Mouse (Mus musculus): Measurements from ENCODE around the gene Cgref1. TPM values are rescaled to one million over a fixed set of nuclear protein-coding genes. Genes with fewer than 3 reads are reported as not detected.

The Cgref1 gene
- polyA plus RNA-seq, 1 experiment from 2014 or later = 38.1 TPM

- Histone ChIP-seq H3K4me2 (peak within 1 kb of the TSS; percentile 77), H3K4me1 (replicated peaks) (peaks cover 25% of the 10 kb centered on the region), H3K36me3 (peaks cover 30% of the 10 kb centered on the region), H3K9ac (peak within 1 kb of the TSS; percentile 91), H3K9me3 (no peaks in the 10 kb centered on the region), H3K4me3 (peak within 1 kb of the TSS; percentile 84), H3K27me3 (no peaks in the 10 kb centered on the region), H3K27ac (replicated peaks) (peak within 1 kb of the TSS; percentile 98)
- ATAC-seq (ENCODE audit: low read depth) = peak; percentile 95
- under 1% methylated on average over 32 of the region's 42 CpGs for WGBS
Observed at GRCm38 (mm10) chr5:30888337-30889087, 56.9 kb downstream of the Cgref1 start, which contains the start of gene Agbl5. Agbl5 (plus strand) TSS chr5:30888694.

GRCm38 (mm10) chr5:30887858-30888336 is 57.5 kb downstream of the Cgref1 start:
- Histone ChIP-seq H3K9ac (peak overlapping the region; percentile 79), H3K4me2 (peak overlapping the region; percentile 77), H3K36me3 (peaks cover 24% of the 10 kb centered on the region), H3K4me3 (peak overlapping the region; percentile 84), H3K4me1 (replicated peaks) (peaks cover 25% of the 10 kb centered on the region), H3K27ac (replicated peaks) (peak overlapping the region; percentile 98), H3K9me3 (no peaks in the 10 kb centered on the region), H3K27me3 (no peaks in the 10 kb centered on the region)
- ATAC-seq (ENCODE audit: low read depth) = peak; percentile 90
- under 1% methylated on average over 28 of the region's 28 CpGs for WGBS

GRCm38 (mm10) chr5:30887331-30887761 is 58.0 kb downstream of the Cgref1 start:
- Histone ChIP-seq H3K4me3 (peak overlapping the region; percentile 84), H3K9ac (peak overlapping the region; percentile 79), H3K36me3 (peaks cover 18% of the 10 kb centered on the region), H3K9me3 (no peaks in the 10 kb centered on the region), H3K27ac (replicated peaks) (peak overlapping the region; percentile 98), H3K4me2 (peak overlapping the region; percentile 77), H3K27me3 (no peaks in the 10 kb centered on the region), H3K4me1 (replicated peaks) (peaks cover 25% of the 10 kb centered on the region)
- under 1% methylated on average over 19 of the region's 19 CpGs for WGBS
- ATAC-seq (ENCODE audit: low read depth) = peak; percentile 49

- WGBS = 36% methylated on average over 5 of the region's 5 CpGs
- ATAC-seq (ENCODE audit: low read depth) = no peak
- Histone ChIP-seq H3K27me3 (no peaks in the 10 kb centered on the region), H3K9me3 (no peaks in the 10 kb centered on the region), H3K36me3 (peaks cover 12% of the 10 kb centered on the region), H3K4me3 (peak overlapping the region; percentile 84), H3K4me1 (replicated peaks) (peaks cover 25% of the 10 kb centered on the region), H3K27ac (replicated peaks) (peak overlapping the region; percentile 98), H3K4me2 (peak overlapping the region; percentile 77), H3K9ac (peak overlapping the region; percentile 79)
Observed at GRCm38 (mm10) chr5:30886731-30887130, 58.7 kb downstream of the Cgref1 start.

GRCm38 (mm10) chr5:30886209-30886608 is 59.2 kb downstream of the Cgref1 start:
- ATAC-seq (ENCODE audit: low read depth) = no peak
- Histone ChIP-seq H3K9me3 (no peaks in the 10 kb centered on the region), H3K9ac (no peak overlapping the region), H3K36me3 (peaks cover 7% of the 10 kb centered on the region), H3K27ac (replicated peaks) (0 out of 2 replicates have a peak overlapping the region, but pooled peaks have one; percentile 98), H3K4me3 (peak overlapping the region; percentile 84), H3K27me3 (no peaks in the 10 kb centered on the region), H3K4me1 (replicated peaks) (peaks cover 25% of the 10 kb centered on the region), H3K4me2 (peak overlapping the region; percentile 77)
- 56% methylated on average over 4 of the region's 4 CpGs for WGBS

Other genes with a start within 250 kb of the Cgref1 start
- gene Dpysl5, start 234.0 kb downstream of the Cgref1 start, polyA plus RNA-seq (2015; fragmentation: Nextera tagmentation; extraction: Ambion mirVana) = 176 and 184 TPM in 2 replicates
- 107 and 116 TPM in 2 replicates for gene Mapre3, start 130.9 kb downstream of the Cgref1 start, polyA plus RNA-seq (2015; fragmentation: Nextera tagmentation; extraction: Ambion mirVana)
- gene Tmem214, start 77.6 kb downstream of the Cgref1 start, polyA plus RNA-seq (2015; fragmentation: Nextera tagmentation; extraction: Ambion mirVana) = 52.5 and 57.4 TPM in 2 replicates
- gene Agbl5, start 56.9 kb downstream of the Cgref1 start, polyA plus RNA-seq (2015; fragmentation: Nextera tagmentation; extraction: Ambion mirVana) = 25.8 and 29.3 TPM in 2 replicates
- gene Ost4, start 37.8 kb downstream of the Cgref1 start, polyA plus RNA-seq (2015; fragmentation: Nextera tagmentation; extraction: Ambion mirVana) = 258 and 278 TPM in 2 replicates
- 30.7 and 43.9 TPM in 2 replicates for gene Emilin1, start 32.2 kb downstream of the Cgref1 start, polyA plus RNA-seq (2015; fragmentation: Nextera tagmentation; extraction: Ambion mirVana)
- gene Khk, start 24.2 kb downstream of the Cgref1 start, polyA plus RNA-seq (2015; fragmentation: Nextera tagmentation; extraction: Ambion mirVana) = 11.4 and 11.9 TPM in 2 replicates
- gene Preb, start 14.8 kb upstream of the Cgref1 start, polyA plus RNA-seq (2015; fragmentation: Nextera tagmentation; extraction: Ambion mirVana) = 117 and 120 TPM in 2 replicates
- not detected in 2 replicates for gene Tcf23, start 23.1 kb upstream of the Cgref1 start, polyA plus RNA-seq (2015; fragmentation: Nextera tagmentation; extraction: Ambion mirVana)
- gene Atraid, start 102.7 kb upstream of the Cgref1 start, polyA plus RNA-seq (2015; fragmentation: Nextera tagmentation; extraction: Ambion mirVana) = 154 and 183 TPM in 2 replicates
- gene Slc5a6, start 103.3 kb upstream of the Cgref1 start, polyA plus RNA-seq (2015; fragmentation: Nextera tagmentation; extraction: Ambion mirVana) = 12.9 and 13.7 TPM in 2 replicates
- gene Cad, start 109.2 kb upstream of the Cgref1 start, polyA plus RNA-seq (2015; fragmentation: Nextera tagmentation; extraction: Ambion mirVana) = 13.4 and 14.7 TPM in 2 replicates
- gene Dnajc5g, start 160.7 kb upstream of the Cgref1 start, polyA plus RNA-seq (2015; fragmentation: Nextera tagmentation; extraction: Ambion mirVana) = not detected in 2 replicates
- 26.2 and 28.9 TPM in 2 replicates for gene Slc30a3, start 162.6 kb upstream of the Cgref1 start, polyA plus RNA-seq (2015; fragmentation: Nextera tagmentation; extraction: Ambion mirVana)
- gene Trim54, start 171.1 kb upstream of the Cgref1 start, polyA plus RNA-seq (2015; fragmentation: Nextera tagmentation; extraction: Ambion mirVana) = 0.40 and 0.62 TPM in 2 replicates
- not detected in 2 replicates for gene Ucn, start 193.2 kb upstream of the Cgref1 start, polyA plus RNA-seq (2015; fragmentation: Nextera tagmentation; extraction: Ambion mirVana)
- 50.4 and 55.5 TPM in 2 replicates for gene Mpv17, start 208.7 kb upstream of the Cgref1 start, polyA plus RNA-seq (2015; fragmentation: Nextera tagmentation; extraction: Ambion mirVana)
- gene Gm29609, start 234.3 kb upstream of the Cgref1 start, polyA plus RNA-seq (2015; fragmentation: Nextera tagmentation; extraction: Ambion mirVana) = 0.71 and 1.3 TPM in 2 replicates
- 65.7 and 69.4 TPM in 2 replicates for gene Gtf3c2, start 234.6 kb upstream of the Cgref1 start, polyA plus RNA-seq (2015; fragmentation: Nextera tagmentation; extraction: Ambion mirVana)
- 114 and 119 TPM in 2 replicates for gene Snx17, start 247.6 kb upstream of the Cgref1 start, polyA plus RNA-seq (2015; fragmentation: Nextera tagmentation; extraction: Ambion mirVana)
- gene Eif2b4, start 247.8 kb upstream of the Cgref1 start, polyA plus RNA-seq (2015; fragmentation: Nextera tagmentation; extraction: Ambion mirVana) = 67.5 and 76.4 TPM in 2 replicates